Mouse (Mus musculus) neural tube, embryonic 11.5 days (tissue): ENCODE measurements at regions not wholly inside any gene's neighbourhood (a gene's known extent, or its start where the extent isn't known, plus 50 kb on each side); places are given as distances from the start of the nearest gene placed in this dataset.

Source experiments
- ATAC-seq: fragments of 200-750 bp; cut with Nextera tagmentation; 2 replicates; pipeline ENCODE4 v1.8.0; 2017; ENCODE audit warnings: moderate number of reproducible peaks, mild to moderate bottlenecking, moderate TSS enrichment, moderate library complexity; ENCODE audit not compliant: insufficient read depth, low FRiP score, low TSS enrichment
- DNase-seq: peaks from one replicate; pipeline ENCODE4 v3.0.0-alpha.2; 2015; ENCODE audit warnings: low spot score
- H3K27ac ChIP-seq: fragments of 300-500 bp; sonication (generic); 2 replicates; pipeline ENCODE4 v1.5.1; 2014; ENCODE audit warnings: low read depth, mild to moderate bottlenecking, low read length
- H3K27me3 ChIP-seq: fragments of 300-500 bp; sonication (generic); 2 replicates; pipeline ENCODE4 v1.6.1; 2014; ENCODE audit warnings: mild to moderate bottlenecking, low read length, mixed read lengths; ENCODE audit not compliant: control insufficient read depth, insufficient read depth
- H3K36me3 ChIP-seq: fragments of 300-500 bp; sonication (generic); 2 replicates; pipeline ENCODE4 v1.6.1; 2014; ENCODE audit warnings: mild to moderate bottlenecking, low read length, moderate library complexity, mixed read lengths; ENCODE audit not compliant: control insufficient read depth, insufficient read depth
- H3K4me1 ChIP-seq: fragments of 300-500 bp; sonication (generic); 2 replicates; pipeline ENCODE4 v1.6.1; 2014; ENCODE audit warnings: low read length, mixed read lengths; ENCODE audit not compliant: control insufficient read depth, insufficient read depth
- H3K4me2 ChIP-seq: fragments of 300-500 bp; sonication (generic); 2 replicates; pipeline ENCODE4 v1.6.1; 2014; ENCODE audit warnings: low read depth, mild to moderate bottlenecking, moderate library complexity
- H3K4me3 ChIP-seq: fragments of 300-500 bp; sonication (generic); 2 replicates; pipeline ENCODE4 v1.5.1; 2014; ENCODE audit warnings: low read depth, low read length
- H3K9ac ChIP-seq: fragments of 300-500 bp; sonication (generic); 2 replicates; pipeline ENCODE4 v1.6.1; 2014; ENCODE audit warnings: mild to moderate bottlenecking, low read length
- H3K9me3 ChIP-seq: fragments of 300-500 bp; sonication (generic); 2 replicates; pipeline ENCODE4 v1.6.1; 2016; ENCODE audit warnings: low read length; ENCODE audit not compliant: control insufficient read depth
- WGBS: fragments of 180-500 bp; shearing (Covaris S2); extraction: QIAGEN DNeasy Blood & Tissue Kit; methylation state at CpG from one replicate; pipeline ENCODE4 v1.1.7; 2014; 5-methylcytosine and 5-hydroxymethylcytosine counted together

DNA sequence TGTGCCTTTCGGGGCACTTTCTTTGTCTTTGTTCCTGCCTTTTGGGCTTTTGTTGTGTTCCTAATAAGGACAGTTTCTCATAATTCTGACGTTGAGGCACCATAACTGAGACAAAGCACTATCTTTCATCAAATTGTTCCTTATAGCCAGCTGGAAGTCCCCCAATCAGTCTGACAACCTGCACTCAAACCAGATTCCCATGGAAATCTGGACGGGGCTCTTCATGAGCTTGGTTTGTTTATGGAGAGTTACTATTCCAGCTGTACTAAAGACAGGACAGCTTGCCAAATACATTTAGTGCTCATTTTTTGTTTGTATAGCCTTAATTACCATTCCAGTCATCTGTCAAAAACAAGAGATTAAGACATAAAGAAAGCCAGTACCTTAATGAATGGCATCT, 229.6 kb upstream of the Ttc29 start:
- Histone ChIP-seq H3K27me3 (no peaks in the 10 kb centered on the region), H3K9ac (no peak overlapping the region), H3K9me3 (no peaks in the 10 kb centered on the region), H3K4me1 (no peaks in the 10 kb centered on the region), H3K36me3 (no peaks in the 10 kb centered on the region), H3K4me2 (no peak overlapping the region), H3K27ac (no peak overlapping the region), H3K4me3 (no peak overlapping the region)
- WGBS: 69% methylated on average over 3 of the region's 3 CpGs
- no peak for DNase-seq
- ATAC-seq: no peak

DNA sequence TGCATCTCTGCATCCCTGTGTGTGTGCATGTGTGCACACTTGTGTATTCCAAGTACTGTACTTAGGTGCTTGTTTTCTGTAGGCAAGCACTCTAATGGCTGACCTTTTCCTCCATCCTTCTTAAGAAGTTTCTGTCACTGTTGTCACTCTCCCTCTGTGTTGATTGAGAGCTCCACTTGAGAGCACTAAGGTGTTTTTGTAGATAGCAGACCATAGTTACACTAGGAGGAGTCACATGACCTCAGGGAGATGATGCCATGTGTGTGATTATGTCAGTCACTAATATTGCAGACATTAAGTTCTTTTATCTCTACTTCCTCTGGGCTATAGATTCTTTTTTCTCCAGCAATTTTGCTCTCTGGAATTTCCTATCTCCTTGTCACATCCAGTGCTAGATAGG, 225.9 kb upstream of the Ttc29 start:
- no peak for DNase-seq
- H3K4me3 ChIP-seq: no peak overlapping the region
- H3K27ac ChIP-seq: no peak overlapping the region
- no peaks in the 10 kb centered on the region for H3K4me1 ChIP-seq
- H3K27me3 ChIP-seq: no peaks in the 10 kb centered on the region
- ATAC-seq: no peak
- H3K9ac ChIP-seq: no peak overlapping the region
- H3K4me2 ChIP-seq: no peak overlapping the region
- no peaks in the 10 kb centered on the region for H3K36me3 ChIP-seq
- H3K9me3 ChIP-seq: no peaks in the 10 kb centered on the region

DNA sequence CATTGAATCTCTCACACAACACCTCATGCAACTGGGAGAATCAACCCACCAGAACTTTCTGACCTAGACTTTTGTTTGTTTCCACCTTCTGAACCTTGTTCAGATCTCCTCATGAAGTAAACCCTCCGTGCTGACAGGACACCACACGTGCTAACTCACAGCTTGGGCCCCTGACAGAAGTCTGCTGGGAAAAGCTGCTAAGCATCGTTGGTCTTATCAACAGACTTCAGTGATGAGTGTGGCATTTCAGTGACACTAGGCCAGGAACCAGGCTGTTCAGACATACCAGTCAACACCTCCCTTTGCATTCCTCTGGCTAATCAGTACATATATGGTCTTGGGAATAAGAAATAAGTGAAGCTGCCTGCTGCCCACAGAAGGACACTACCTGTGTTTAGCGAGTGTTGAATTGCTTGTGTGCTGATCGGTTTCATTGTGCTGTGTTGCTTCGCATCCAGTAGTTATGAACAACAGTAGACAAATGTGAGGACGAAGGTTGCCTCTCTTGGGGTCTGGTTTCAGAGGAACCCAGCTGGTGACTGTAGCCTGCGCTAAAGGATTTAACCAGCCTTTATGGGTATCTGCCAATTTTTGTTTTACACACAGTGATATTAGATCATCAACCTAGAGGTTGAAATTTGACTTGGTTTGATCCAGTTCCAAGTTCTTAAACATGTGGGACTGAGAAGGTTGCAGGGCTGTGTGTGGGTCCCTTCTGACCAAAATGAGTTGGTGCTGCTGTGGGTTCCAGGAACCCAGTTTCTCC, 224.6 kb upstream of the Ttc29 start:
- H3K4me1 ChIP-seq: no peaks in the 10 kb centered on the region
- no peaks in the 10 kb centered on the region for H3K9me3 ChIP-seq
- no peak overlapping the region for H3K4me2 ChIP-seq
- no peak overlapping the region for H3K27ac ChIP-seq
- no peaks in the 10 kb centered on the region for H3K27me3 ChIP-seq
- H3K36me3 ChIP-seq: no peaks in the 10 kb centered on the region
- DNase-seq (no peak), ATAC-seq (no peak)
- no peak overlapping the region for H3K4me3 ChIP-seq
- 83% methylated on average over 8 of the region's 8 CpGs for WGBS
- H3K9ac ChIP-seq: no peak overlapping the region

DNA sequence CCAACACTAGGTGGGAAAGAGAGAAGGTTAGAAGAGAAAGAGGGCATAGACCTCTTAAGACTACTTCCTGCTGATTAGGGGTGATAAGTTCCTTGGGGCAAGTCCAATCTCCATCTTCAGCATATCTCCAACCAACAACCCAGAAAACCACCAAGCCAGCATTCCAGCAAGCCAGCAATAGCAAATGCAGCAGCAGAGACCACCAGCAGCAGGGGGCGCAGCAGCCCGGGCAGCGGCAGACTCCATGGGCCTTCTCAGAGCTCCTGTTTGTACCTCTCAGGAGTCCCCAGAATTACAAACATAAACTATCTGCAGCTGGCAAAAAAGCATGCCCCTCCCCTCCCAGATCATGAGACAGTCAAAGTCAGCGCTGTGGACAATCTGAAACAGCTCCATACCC, 222.0 kb upstream of the Ttc29 start:
- no peak overlapping the region for H3K4me2 ChIP-seq
- no peaks in the 10 kb centered on the region for H3K4me1 ChIP-seq
- ATAC-seq: no peak
- no peaks in the 10 kb centered on the region for H3K9me3 ChIP-seq
- no peaks in the 10 kb centered on the region for H3K27me3 ChIP-seq
- H3K36me3 ChIP-seq: no peaks in the 10 kb centered on the region
- no peak overlapping the region for H3K4me3 ChIP-seq
- WGBS: 25% methylated on average over 4 of the region's 4 CpGs
- no peak overlapping the region for H3K27ac ChIP-seq
- no peak overlapping the region for H3K9ac ChIP-seq
- DNase-seq: no peak

DNA sequence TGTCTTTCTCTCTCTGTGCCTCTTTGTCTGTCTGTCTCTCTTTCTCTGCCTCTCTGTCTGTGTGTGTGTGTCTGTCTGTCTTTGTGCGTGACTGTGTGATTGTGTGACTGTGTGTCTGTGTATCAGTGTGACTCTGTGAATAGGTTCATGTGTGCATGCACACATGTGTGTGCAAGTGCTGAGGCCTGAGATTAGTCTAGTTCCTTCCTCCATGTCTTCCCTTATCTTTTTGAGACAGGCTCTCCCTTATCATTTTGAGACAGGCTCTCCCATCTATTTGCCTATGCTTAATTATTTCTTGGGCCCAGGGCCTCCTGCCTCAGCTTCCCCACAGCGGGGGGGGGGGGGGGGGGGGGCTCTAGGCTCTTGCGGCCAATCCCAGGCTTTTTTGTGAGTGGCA, 212.8 kb upstream of the Ttc29 start:
- Histone ChIP-seq H3K27ac (no peak overlapping the region), H3K4me3 (no peak overlapping the region), H3K4me2 (no peak overlapping the region), H3K9ac (no peak overlapping the region), H3K36me3 (no peaks in the 10 kb centered on the region), H3K9me3 (no peaks in the 10 kb centered on the region), H3K4me1 (no peaks in the 10 kb centered on the region), H3K27me3 (no peaks in the 10 kb centered on the region)
- 85% methylated on average over 2 of the region's 3 CpGs for WGBS
- ATAC-seq: no peak
- DNase-seq: no peak

DNA sequence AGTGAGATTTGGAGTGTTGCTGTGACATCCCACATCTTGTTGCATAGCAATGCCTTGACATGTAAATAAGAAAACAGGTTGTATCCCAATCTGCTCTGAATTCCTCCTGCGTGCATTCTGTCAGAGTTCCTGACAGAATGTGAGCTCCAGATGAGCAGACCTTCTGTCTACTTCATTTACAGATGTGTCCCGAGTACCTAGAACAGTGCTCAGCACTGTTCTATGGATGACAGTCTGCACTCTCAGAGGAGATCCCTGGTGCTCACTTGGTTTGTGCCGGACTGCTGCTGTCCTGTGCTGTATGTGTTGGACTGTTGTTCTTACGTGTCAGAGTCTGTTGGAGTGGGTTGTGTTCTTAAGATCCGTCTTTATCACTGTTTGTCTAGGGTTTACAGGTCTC, 211.4 kb upstream of the Ttc29 start:
- no peak for DNase-seq
- H3K27ac ChIP-seq: no peak overlapping the region

DNA sequence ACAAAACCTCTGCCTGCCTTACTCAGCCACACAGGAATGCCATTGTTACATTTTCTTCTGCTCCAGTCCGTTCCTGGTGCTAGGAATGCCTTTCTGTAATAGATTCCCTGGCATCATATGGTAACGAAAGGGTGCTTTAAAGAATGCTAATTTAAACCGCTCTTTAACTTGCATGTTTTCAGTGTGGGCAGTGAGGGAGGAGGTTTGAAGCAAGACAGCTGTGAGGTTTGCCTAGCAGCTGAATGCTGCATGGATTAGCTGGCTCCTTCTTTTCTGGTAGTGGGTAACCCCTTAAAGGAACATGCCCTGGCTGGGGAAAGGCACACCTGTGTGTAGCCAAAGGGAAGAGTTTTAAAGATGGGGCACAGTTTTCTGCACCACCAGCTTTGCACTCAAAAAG, 211.0 kb upstream of the Ttc29 start:
- Histone ChIP-seq H3K4me2 (no peak overlapping the region), H3K4me1 (no peaks in the 10 kb centered on the region), H3K27ac (no peak overlapping the region), H3K9me3 (no peaks in the 10 kb centered on the region), H3K36me3 (no peaks in the 10 kb centered on the region), H3K27me3 (no peaks in the 10 kb centered on the region), H3K9ac (no peak overlapping the region), H3K4me3 (no peak overlapping the region)
- DNase-seq (no peak), ATAC-seq (no peak)
- WGBS: 59% methylated on average over 3 of the region's 3 CpGs

More for the DNA sequence above, 211.4 kb upstream of the Ttc29 start:
- ATAC-seq: no peak
- Histone ChIP-seq H3K36me3 (no peaks in the 10 kb centered on the region), H3K4me2 (no peak overlapping the region), H3K27me3 (no peaks in the 10 kb centered on the region), H3K4me1 (no peaks in the 10 kb centered on the region), H3K4me3 (no peak overlapping the region), H3K9ac (no peak overlapping the region), H3K9me3 (no peaks in the 10 kb centered on the region)
- WGBS: 64% methylated on average over 5 of the region's 5 CpGs

DNA sequence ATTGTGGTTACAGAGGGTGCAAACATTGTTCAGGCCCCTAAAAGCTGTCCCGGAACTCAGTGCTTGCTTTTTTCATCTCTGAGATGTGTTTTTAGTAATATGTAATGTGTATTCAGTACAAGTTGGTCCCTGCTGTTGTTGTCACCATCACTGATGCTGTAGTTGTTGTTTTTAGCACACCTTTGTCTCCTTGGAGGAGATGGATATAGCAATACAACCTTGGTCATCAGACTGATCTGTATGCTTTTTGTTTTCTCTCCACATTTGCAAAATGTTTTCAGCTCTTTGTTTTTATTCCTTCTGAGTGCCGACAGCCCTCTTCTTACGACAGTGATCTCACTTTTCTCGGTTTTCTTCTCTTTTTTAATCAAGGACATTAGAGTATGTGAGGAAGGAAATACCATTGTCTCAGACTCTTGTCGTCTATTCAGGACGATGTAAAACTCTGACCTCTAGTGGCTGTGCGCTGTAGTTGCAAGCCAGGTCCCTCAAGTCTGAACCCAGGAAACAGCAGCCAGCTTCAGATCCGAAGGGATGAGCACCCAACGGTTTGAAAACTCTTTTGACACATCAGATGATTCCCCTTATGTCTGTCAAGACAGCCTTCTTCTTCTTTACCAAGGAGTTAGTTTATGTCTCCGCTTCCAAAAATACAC, 209.1 kb upstream of the Ttc29 start:
- no peaks in the 10 kb centered on the region for H3K36me3 ChIP-seq
- DNase-seq (peak; percentile 74), ATAC-seq (peak; percentile 74)
- H3K9ac ChIP-seq: no peak overlapping the region
- no peaks in the 10 kb centered on the region for H3K27me3 ChIP-seq
- H3K4me1 ChIP-seq: no peaks in the 10 kb centered on the region
- H3K4me3 ChIP-seq: no peak overlapping the region
- WGBS: 20% methylated on average over 10 of the region's 10 CpGs
- no peak overlapping the region for H3K4me2 ChIP-seq
- H3K27ac ChIP-seq: no peak overlapping the region
- H3K9me3 ChIP-seq: no peaks in the 10 kb centered on the region

DNA sequence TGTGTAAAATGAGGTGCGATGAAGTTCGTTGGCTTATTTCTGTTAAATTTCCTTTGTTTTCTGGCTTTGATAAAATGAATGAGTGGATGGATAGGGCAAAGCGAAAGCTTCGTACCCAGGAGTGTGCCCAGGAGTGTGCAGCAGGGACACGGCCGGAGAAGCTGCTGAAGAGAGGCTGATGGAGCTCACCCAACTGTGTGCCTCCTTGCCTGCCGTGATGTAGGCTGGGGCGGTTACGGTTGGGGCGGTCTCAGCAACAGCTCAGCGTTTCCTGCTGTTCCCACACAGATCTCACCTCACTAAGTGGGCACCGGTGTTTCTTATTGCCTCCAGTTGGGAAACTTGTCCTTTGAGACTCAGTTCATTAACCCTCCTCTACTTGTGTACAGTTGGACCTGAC, 208.2 kb upstream of the Ttc29 start:
- Histone ChIP-seq H3K4me2 (no peak overlapping the region), H3K36me3 (no peaks in the 10 kb centered on the region), H3K27ac (no peak overlapping the region), H3K4me1 (no peaks in the 10 kb centered on the region), H3K9me3 (no peaks in the 10 kb centered on the region), H3K27me3 (no peaks in the 10 kb centered on the region), H3K4me3 (no peak overlapping the region), H3K9ac (no peak overlapping the region)
- 82% methylated on average over 12 of the region's 12 CpGs for WGBS
- DNase-seq: no peak
- ATAC-seq: no peak
